Mouse (Mus musculus): ENCODE data around the gene Pank3.

DNA sequence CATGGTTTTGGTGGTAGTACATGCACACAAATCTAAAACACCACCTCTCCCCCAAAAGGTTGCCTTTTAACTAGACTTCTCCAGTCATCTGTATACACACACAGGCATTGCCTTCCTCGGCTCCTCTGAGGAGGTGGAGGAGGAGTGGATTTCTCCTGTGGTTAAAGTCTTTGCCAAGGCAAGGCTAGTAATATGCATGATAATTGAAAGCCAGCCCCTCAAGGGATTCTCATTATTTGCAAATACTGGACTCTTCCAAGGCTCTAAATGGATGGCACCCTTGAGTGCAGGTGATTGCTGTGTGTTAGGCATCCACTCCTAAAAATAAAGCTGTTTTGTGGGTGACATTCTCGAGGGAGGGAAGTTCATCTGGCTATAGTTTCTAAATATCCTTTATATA lies 19.2 kb downstream of the Pank3 start:
- TF ChIP-seq CTCF (IDR thresholded peaks at IDR 0.05; ENCODE audit: control insufficient read depth, insufficient read depth, insufficient read length), result no peak
- no peak for TF ChIP-seq MYOD1 (IDR thresholded peaks at IDR 0.05; ENCODE audit: control insufficient read depth, insufficient read length, low read depth)
- TF ChIP-seq MAX (IDR thresholded peaks at IDR 0.05), result no peak
- TF ChIP-seq USF1 (IDR thresholded peaks at IDR 0.05; ENCODE audit: low read depth), result no peak

All from C2C12 (cell line).